Mouse (Mus musculus) embryonic facial prominence, embryonic 15.5 days (tissue): Measurements from ENCODE around the gene Fkbp8. TPM values are rescaled to one million over a fixed set of nuclear protein-coding genes. Genes with fewer than 3 reads are reported as not detected.
A peak's percentile ranks its signal among the peaks of the same experiment; 100 is the strongest.
"Not testable (repeated sequence)": the region's sequence is repeated elsewhere in the genome, so short reads cannot be mapped to it uniquely, and the experiment has no call there.

Experiments used
- ATAC-seq: fragments of 200-750 bp; cut with Nextera tagmentation; 2 replicates; pipeline ENCODE4 v1.8.0; 2017; ENCODE audit warnings: low read depth, moderate TSS enrichment; ENCODE audit not compliant: insufficient number of reproducible peaks, low FRiP score, low TSS enrichment
- H3K27ac ChIP-seq: fragments of 300-500 bp; sonication (generic); replicated peaks from 2 replicates; pipeline ENCODE4 v1.5.1; 2015; ENCODE audit warnings: mild to moderate bottlenecking, inconsistent platforms
- H3K27me3 ChIP-seq: fragments of 300-500 bp; sonication (generic); 2 replicates; pipeline ENCODE4 v1.6.1; 2015; ENCODE audit warnings: inconsistent platforms
- H3K36me3 ChIP-seq: fragments of 300-500 bp; sonication (generic); 2 replicates; pipeline ENCODE4 v1.6.1; 2015; ENCODE audit warnings: mild to moderate bottlenecking, inconsistent platforms
- H3K4me1 ChIP-seq: fragments of 300-500 bp; sonication (generic); 2 replicates; pipeline ENCODE4 v1.6.1; 2015; ENCODE audit warnings: inconsistent platforms
- H3K4me2 ChIP-seq: fragments of 300-500 bp; sonication (generic); replicated peaks from 2 replicates; pipeline ENCODE4 v1.6.1; 2015; ENCODE audit warnings: mild to moderate bottlenecking, inconsistent platforms
- H3K4me3 ChIP-seq: fragments of 300-500 bp; sonication (generic); replicated peaks from 2 replicates; pipeline ENCODE4 v1.5.1; 2015; ENCODE audit warnings: mild to moderate bottlenecking, inconsistent platforms
- H3K9ac ChIP-seq: fragments of 300-500 bp; sonication (generic); 2 replicates; pipeline ENCODE4 v1.6.1; 2015; ENCODE audit warnings: inconsistent platforms
- H3K9me3 ChIP-seq: fragments of 300-500 bp; sonication (generic); replicated peaks from 2 replicates; pipeline ENCODE4 v1.6.1; 2016; ENCODE audit warnings: inconsistent platforms
- WGBS: fragments of 180-500 bp; shearing (Covaris S2); methylation state at CpG from one replicate; pipeline ENCODE4 v1.1.7; 2015; 5-methylcytosine and 5-hydroxymethylcytosine counted together
- polyA plus RNA-seq: library from polyadenylated mRNA; unstranded; fragments of >200 nt; fragmentation: Nextera tagmentation; extraction: Ambion mirVana; gene quantifications from 2 replicates; pipeline ENCODE4 v1.2.1, GENCODE M21; 2015

Gene Fkbp8
- polyA plus RNA-seq, 1 experiment from 2014 or later, result 324 TPM

DNA sequence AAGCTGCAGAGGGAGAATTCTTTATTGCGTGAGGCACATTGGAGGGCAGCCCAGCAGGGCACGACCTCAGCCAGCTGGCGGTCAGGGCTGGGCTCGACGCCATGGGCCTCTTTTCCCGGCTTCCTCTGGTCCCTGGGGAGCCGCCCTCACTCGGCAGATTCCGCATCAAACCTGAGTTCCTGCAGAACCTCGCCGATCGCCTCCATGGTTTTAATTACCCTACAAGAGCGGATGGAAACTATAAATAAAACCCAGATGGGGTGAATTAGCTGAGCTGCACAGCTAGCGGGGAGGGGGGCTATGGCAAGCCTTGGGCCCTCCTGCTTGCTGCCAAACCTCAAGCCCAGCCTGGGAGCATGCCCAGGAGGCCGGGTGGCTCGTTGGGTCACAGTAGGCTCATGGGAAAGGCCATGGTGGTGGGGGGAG is 23.2 kb upstream of the Fkbp8 start:
- Histone ChIP-seq H3K27ac (peak overlapping the region; percentile 97), H3K27me3 (peaks cover 31% of the 10 kb centered on the region), H3K9ac (no peak overlapping the region), H3K9me3 (no peaks in the 10 kb centered on the region), H3K4me1 (peaks cover 86% of the 10 kb centered on the region), H3K36me3 (peaks cover 29% of the 10 kb centered on the region), H3K4me2 (peak overlapping the region; percentile 83), H3K4me3 (peak overlapping the region; percentile 73)
- ATAC-seq, result peak; percentile 52
- 23% methylated on average over 16 of the region's 16 CpGs for WGBS

DNA sequence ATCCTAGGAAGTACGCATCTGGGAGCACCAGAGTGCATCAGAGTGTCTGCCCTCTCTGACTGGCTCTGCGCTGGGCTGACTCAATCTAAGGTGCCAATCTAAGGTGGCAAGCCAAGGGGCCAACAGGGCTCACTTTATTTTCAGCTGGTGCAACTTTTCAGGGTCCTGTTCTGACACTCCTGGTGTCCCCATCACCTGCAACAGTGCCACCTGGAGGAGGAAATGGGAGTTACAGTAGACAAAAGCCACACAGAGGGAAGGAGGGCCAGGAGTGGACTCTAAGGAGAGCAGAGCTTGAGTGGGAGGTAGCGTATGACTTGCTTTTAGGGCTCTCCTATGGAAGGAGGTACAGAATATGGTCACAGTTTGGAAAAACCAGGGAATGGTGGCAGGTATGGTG is 22.7 kb upstream of the Fkbp8 start:
- no peaks in the 10 kb centered on the region for H3K9me3 ChIP-seq
- peak overlapping the region; percentile 83 for H3K4me2 ChIP-seq
- ATAC-seq, result no peak
- peaks cover 86% of the 10 kb centered on the region for H3K4me1 ChIP-seq
- peak overlapping the region; percentile 73 for H3K4me3 ChIP-seq
- peaks cover 29% of the 10 kb centered on the region for H3K36me3 ChIP-seq
- 55% methylated on average over 3 of the region's 3 CpGs for WGBS
- peak overlapping the region; percentile 97 for H3K27ac ChIP-seq
- H3K9ac ChIP-seq, result no peak overlapping the region
- H3K27me3 ChIP-seq, result peaks cover 27% of the 10 kb centered on the region

DNA sequence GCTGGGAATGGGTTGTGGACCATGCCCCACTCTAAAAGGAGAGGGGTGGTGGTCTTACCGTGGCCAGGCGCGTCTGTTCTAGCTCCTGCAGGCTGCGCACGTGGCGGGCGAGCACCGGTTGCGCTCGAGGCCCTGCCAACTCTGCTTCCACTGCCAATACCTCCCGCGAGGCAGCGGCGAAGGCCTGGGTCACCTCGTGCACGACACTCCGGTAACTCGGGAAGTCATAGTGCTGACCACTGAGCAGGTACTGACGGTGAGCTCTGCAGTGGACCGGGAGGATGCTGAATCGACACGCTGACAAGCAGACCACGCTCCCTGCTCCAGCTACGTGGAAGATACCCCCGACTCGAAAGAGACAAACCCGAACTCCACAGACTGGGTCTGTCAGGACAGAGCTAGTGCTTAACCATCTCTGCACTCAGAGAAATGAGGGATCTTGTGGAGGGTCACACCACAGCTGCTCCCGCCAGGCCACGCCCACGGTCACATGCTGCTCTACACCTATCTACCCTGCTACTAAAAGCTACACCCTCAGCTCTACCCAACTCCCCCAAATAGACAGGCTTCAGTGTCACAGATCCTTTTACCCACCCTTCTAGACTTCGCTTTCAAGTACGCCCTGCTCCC is 21.7 kb upstream of the Fkbp8 start:
- peak; percentile 9 for ATAC-seq
- WGBS, result 27% methylated on average over 32 of the region's 32 CpGs
- Histone ChIP-seq H3K9me3 (no peaks in the 10 kb centered on the region), H3K27me3 (peaks cover 20% of the 10 kb centered on the region), H3K4me3 (peak overlapping the region; percentile 73), H3K36me3 (peaks cover 29% of the 10 kb centered on the region), H3K4me1 (peaks cover 76% of the 10 kb centered on the region), H3K9ac (peak overlapping the region; percentile 40), H3K4me2 (peak overlapping the region; percentile 83), H3K27ac (peak overlapping the region; percentile 97)

DNA sequence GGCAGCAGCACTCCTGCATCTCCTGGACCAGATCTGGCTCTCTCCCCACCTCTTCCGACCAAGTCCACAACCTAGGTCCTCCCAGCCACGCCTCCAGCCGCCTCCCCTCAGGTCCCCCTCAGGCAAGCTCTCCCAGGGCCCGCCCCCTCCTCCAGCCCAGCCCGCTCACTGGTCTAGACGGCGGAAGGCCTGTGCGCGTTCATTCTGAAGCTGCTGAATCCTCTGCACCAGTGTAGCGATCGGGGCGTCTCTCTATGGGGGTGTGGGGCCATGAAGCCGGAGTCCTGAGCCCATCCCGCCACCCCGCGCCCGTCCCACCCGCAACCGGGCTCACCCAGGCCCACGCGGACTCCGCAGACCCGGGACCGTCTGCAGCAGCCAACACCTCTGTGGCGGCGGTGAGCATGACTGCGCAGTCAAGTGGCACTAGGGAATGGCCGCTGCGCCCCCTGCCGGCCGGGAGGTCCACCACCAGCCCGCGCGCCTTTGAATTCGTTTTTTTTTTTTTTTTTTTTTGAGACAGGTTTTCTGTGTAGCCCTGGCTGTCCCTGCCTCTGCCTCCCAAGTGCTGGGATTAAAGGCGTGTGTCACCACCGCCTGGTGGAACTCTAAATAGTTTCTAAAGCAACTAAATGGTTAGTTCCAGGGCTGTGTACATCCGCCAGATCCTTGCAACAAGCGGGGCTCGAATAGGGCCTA is 21.0 kb upstream of the Fkbp8 start, which contains the start of gene Rex1bd:
Gene Rex1bd, minus strand, starts transcription at position 425 of the 699 bp plus-strand sequence.
- 2% methylated on average over 39 of the region's 40 CpGs for WGBS
- peaks cover 29% of the 10 kb centered on the region for H3K36me3 ChIP-seq
- H3K4me1 ChIP-seq, result peaks cover 70% of the 10 kb centered on the region
- ATAC-seq, result peak; percentile 88
- peak within 1 kb of the TSS; percentile 73 for H3K4me3 ChIP-seq
- H3K27me3 ChIP-seq, result peaks cover 13% of the 10 kb centered on the region; the same call in 1 of the 2 replicates
- H3K4me2 ChIP-seq, result peak within 1 kb of the TSS; percentile 83
- peak within 1 kb of the TSS; percentile 73 for H3K9ac ChIP-seq
- H3K27ac ChIP-seq, result peak within 1 kb of the TSS; percentile 97
- H3K9me3 ChIP-seq, result no peaks in the 10 kb centered on the region

DNA sequence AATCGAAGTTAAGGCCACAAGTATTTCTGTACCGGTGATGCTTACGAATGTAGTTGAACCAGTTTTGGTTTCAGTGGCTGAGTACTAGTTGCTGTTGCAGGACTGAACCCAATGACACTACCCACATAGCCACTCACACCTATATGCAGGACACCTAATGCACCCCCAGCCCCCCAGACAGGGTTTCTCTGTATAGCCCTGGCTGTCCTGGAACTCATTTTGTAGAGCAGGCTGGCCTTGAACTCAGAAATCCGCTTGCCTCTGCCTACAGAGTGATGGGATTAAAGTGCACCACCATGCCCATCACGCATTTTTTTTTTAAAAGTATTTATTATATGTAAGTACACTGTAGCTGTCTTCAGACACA is 20.5 kb upstream of the Fkbp8 start:
- Histone ChIP-seq H3K36me3 (peaks cover 29% of the 10 kb centered on the region), H3K9me3 (no peaks in the 10 kb centered on the region), H3K4me3 (peak overlapping the region; percentile 73; the same call in 1 of the 2 replicates), H3K9ac (no peak overlapping the region), H3K4me1 (peaks cover 68% of the 10 kb centered on the region), H3K27ac (peak overlapping the region; percentile 97), H3K27me3 (peaks cover 8% of the 10 kb centered on the region; the same call in 1 of the 2 replicates), H3K4me2 (0 out of 2 replicates have a peak overlapping the region, but pooled peaks have one; percentile 15)
- WGBS, result 48% methylated on average over 5 of the region's 5 CpGs
- no peak for ATAC-seq

DNA sequence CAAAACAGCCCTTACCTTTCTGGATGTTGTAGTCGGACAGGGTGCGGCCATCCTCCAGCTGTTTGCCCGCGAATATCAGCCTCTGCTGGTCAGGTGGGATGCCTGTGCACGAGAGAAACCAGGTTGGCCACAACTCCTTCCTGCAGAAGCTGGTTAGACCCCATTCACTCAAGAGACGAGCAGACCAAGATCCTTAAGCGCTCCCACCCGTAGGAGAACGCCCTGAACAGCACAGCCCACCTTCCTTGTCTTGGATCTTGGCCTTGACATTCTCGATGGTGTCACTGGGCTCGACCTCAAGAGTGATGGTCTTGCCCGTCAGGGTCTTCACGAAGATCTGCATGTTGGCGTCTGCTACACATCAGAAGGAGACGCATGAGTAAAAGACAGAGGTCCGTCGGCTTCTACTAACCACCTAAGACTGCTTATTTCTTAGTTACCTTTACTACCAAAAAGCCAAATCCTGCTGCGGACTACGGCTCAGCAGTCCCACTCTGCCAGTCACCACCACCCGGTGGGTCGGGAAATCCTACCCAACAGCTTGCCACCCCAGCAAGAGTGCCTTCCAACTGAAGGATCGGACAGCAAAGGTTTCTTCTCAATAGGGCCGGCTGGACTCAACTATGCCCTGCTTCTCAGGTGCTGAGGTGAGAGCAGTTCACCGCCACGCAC is 18.1 kb upstream of the Fkbp8 start:
- peak overlapping the region; percentile 94 for H3K9ac ChIP-seq
- no peaks in the 10 kb centered on the region for H3K27me3 ChIP-seq
- no peaks in the 10 kb centered on the region for H3K9me3 ChIP-seq
- ATAC-seq, result no peak
- H3K27ac ChIP-seq, result peak overlapping the region; percentile 97
- H3K4me1 ChIP-seq, result peaks cover 47% of the 10 kb centered on the region
- 8% methylated on average over 25 of the region's 25 CpGs for WGBS
- H3K36me3 ChIP-seq, result peaks cover 40% of the 10 kb centered on the region
- peak overlapping the region; percentile 86 for H3K4me2 ChIP-seq
- peak overlapping the region; percentile 77 for H3K4me3 ChIP-seq

DNA sequence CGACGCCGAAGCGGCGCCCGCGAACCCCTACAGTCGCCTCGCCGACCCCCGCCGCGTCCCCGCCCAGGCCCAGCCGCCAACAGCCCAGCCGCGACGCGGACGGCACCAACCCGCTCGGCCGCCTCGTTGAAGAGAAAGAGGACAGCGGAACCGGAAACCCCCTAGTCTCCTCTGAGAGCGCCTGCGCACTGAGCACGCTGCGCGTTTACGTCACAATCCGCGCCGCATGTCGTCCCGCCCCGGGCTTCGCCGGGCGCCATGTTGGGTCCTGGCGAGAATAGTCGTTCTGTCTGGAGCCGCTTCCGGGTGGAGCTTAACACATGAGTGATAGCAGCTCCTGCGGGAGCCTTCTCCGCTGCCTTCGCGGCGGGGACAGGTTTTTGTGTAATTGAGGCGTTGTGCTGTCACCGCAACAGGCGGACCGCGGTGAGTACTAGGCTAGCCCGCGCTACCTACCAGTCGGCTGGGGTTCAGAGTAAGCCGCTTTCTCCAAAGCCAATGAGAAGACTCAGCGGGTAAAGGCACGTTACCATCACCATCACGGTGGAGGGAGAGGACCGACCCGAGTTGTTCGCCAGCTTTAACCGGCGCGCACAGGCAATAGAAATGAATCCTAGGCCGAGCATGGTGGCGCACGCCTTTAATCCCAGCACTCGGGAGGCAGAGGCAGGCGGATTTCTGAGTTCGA is 17.2 kb upstream of the Fkbp8 start, which contains the start of gene Uba52:
Gene Uba52, minus strand, starts transcription at position 574 of the 688 bp plus-strand sequence.
- Histone ChIP-seq H3K9ac (peak within 1 kb of the TSS; percentile 94), H3K4me1 (peaks cover 37% of the 10 kb centered on the region), H3K36me3 (peaks cover 43% of the 10 kb centered on the region), H3K27me3 (no peaks in the 10 kb centered on the region), H3K4me2 (peak within 1 kb of the TSS; percentile 86), H3K4me3 (peak within 1 kb of the TSS; percentile 77), H3K9me3 (no peaks in the 10 kb centered on the region), H3K27ac (peak within 1 kb of the TSS; percentile 97)
- 1% methylated on average over 74 of the region's 74 CpGs for WGBS
- peak; percentile 87 for ATAC-seq

DNA sequence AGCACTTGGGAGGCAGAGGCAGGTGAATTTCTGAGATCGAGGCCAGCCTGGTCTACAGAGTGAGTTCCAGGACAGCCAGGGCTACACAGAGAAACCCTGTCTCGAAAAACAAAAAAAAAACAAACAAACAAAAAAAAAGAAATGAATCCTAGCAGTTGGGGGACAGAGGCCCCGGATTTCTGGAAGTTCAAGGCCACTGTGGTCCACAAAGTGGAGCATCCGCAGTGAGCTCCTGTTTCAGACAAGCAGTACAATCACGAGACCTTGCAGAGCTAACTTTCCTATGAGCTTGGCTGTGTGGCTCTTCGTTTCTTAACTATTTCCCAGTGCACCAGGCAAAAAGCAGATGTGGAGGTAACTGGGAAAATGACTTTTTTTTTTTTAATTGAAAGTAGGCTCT is 16.4 kb upstream of the Fkbp8 start:
- H3K9ac ChIP-seq, ATAC-seq, H3K27me3 ChIP-seq, H3K9me3 ChIP-seq: not testable (repeated sequence)
- peak overlapping the region; percentile 77 for H3K4me3 ChIP-seq
- peaks cover 29% of the 10 kb centered on the region for H3K4me1 ChIP-seq
- peak overlapping the region; percentile 86 for H3K4me2 ChIP-seq
- H3K27ac ChIP-seq, result 0 out of 2 replicates have a peak overlapping the region, but pooled peaks have one; percentile 97
- peaks cover 48% of the 10 kb centered on the region for H3K36me3 ChIP-seq
- 88% methylated on average over 6 of the region's 6 CpGs for WGBS

DNA sequence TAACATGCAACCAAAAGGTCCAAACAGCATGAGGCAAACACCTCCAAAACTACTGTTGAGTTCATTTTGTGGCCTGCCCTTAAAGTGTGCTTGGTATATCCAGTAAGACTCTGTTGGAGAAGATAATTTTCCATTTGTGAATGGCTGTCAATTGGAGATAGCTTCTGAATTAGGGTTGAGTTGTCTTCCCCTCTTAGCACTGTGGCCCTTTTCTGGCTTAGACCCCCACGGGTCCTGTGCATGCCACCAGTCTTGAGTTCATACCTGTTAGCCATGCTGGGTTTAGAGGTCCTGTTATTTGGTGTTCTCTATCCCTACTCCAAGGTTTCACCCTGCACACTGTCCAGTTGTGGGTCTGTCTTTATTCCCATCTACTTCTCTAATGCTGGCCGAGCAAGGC is 15.8 kb upstream of the Fkbp8 start:
- Histone ChIP-seq H3K4me2 (no peak overlapping the region), H3K4me1 (peaks cover 27% of the 10 kb centered on the region), H3K27me3 (no peaks in the 10 kb centered on the region), H3K36me3 (peaks cover 54% of the 10 kb centered on the region), H3K4me3 (peak overlapping the region; percentile 77; the same call in 1 of the 2 replicates), H3K27ac (no peak overlapping the region), H3K9ac (no peak overlapping the region), H3K9me3 (no peaks in the 10 kb centered on the region)
- 94% methylated on average over 2 of the region's 2 CpGs for WGBS
- ATAC-seq, result no peak

DNA sequence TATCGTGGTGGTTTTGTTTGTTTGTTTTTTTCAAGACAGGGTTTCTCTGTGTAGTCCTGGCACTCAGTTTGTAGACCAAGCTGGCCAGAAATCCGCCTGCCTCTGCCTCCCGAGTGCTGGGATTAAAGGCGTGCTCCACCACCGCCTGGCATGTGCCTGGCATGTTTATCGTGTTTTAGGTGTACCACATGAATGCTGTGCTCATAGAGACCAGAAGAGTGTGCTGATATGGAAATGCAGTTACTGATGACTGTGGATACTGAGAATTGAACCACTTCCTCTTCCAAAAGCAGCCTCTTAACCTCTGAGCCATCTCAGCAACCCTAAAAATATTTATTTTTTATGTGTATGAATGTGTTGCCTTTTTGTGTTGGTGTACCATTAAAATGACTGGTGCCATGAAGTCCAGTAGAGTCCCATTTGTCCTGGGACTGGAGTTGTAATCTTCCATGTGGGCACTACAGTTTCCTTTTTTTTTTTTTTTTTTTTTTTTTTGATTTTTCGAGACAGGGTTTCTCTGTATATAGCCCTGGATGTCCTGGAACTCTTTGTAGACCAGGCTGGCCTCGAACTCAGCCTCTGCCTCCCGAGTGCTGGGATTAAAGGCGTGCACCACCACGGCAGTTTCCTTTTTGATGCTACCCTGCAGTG is 15.1 kb upstream of the Fkbp8 start:
- no peaks in the 10 kb centered on the region for H3K9me3 ChIP-seq
- H3K9ac ChIP-seq, result no peak overlapping the region
- H3K4me3 ChIP-seq, result no peak overlapping the region
- H3K27ac ChIP-seq, result no peak overlapping the region
- no peak overlapping the region for H3K4me2 ChIP-seq
- H3K4me1 ChIP-seq, result peaks cover 21% of the 10 kb centered on the region
- no peaks in the 10 kb centered on the region for H3K27me3 ChIP-seq
- 92% methylated on average over 11 of the region's 11 CpGs for WGBS
- peaks cover 48% of the 10 kb centered on the region for H3K36me3 ChIP-seq
- no peak for ATAC-seq
